Mouse (Mus musculus): ENCODE measurements around the gene Arhgap27. TPM values are rescaled to one million over a fixed set of nuclear protein-coding genes. Genes with fewer than 3 reads are reported as not detected.

Gene Arhgap27
- polyA plus RNA-seq, 1 experiment from 2014 or later: 40.2 TPM

GRCm38 (mm10) chr11:103288291-103288963 lies 75.1 kb downstream of the Arhgap27 start:
- no peak overlapping the region for H3K9ac ChIP-seq (ENCODE audit: low read depth, low read length)
- H3K27me3 ChIP-seq (replicated peaks; ENCODE audit: control insufficient read depth, insufficient read depth, low read length): no peaks in the 10 kb centered on the region
- H3K9me3 ChIP-seq (ENCODE audit: control insufficient read depth, low read length): no peaks in the 10 kb centered on the region
- no peak overlapping the region for H3K4me2 ChIP-seq (ENCODE audit: low read depth, low read length)
- 62% methylated on average over 16 of the region's 16 CpGs for WGBS
- H3K27ac ChIP-seq (ENCODE audit: low read length): no peak overlapping the region
- no peak for ATAC-seq
- H3K36me3 ChIP-seq (ENCODE audit: control insufficient read depth, insufficient read depth, low read length): no peaks in the 10 kb centered on the region
- H3K4me1 ChIP-seq (ENCODE audit: control insufficient read depth, insufficient read depth, low read length): peaks cover 12% of the 10 kb centered on the region; the same call in 1 of the 2 replicates
- H3K4me3 ChIP-seq (ENCODE audit: low read length): no peak overlapping the region

GRCm38 (mm10) chr11:103286910-103287309 lies 76.6 kb downstream of the Arhgap27 start:
- H3K4me2 ChIP-seq (ENCODE audit: low read depth, low read length): no peak overlapping the region

DNA sequence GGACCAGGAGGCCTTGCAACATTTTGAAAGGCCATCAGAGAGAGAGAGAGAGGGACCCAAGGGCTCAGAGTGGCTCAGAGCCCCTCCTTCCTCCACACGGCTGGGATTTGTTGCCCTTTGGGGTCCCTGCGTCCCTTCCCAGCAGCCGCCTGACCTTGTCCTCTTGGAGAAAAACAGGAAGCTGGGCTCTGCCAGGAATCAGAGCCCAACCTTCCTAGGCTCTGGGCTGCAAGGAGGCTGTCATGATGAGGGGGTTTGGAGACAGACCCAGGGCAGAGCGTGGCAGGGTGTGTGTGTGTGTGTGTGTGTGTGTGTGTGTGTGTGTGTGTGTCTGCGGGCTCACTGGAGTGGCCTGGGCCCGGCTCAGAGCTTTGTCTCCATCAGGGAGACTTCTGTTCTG lies 77.5 kb downstream of the Arhgap27 start:
- H3K4me3 ChIP-seq (ENCODE audit: low read length): no peak overlapping the region
- no peaks in the 10 kb centered on the region for H3K9me3 ChIP-seq (ENCODE audit: control insufficient read depth, low read length)
- no peaks in the 10 kb centered on the region for H3K27me3 ChIP-seq (replicated peaks; ENCODE audit: control insufficient read depth, insufficient read depth, low read length)
- H3K36me3 ChIP-seq (ENCODE audit: control insufficient read depth, insufficient read depth, low read length): no peaks in the 10 kb centered on the region
- peak overlapping the region; percentile 57 for H3K27ac ChIP-seq (ENCODE audit: low read length)
- H3K4me1 ChIP-seq (ENCODE audit: control insufficient read depth, insufficient read depth, low read length): peaks cover 3% of the 10 kb centered on the region; the same call in 1 of the 2 replicates
- H3K4me2 ChIP-seq (ENCODE audit: low read depth, low read length): no peak overlapping the region
- WGBS: 30% methylated on average over 6 of the region's 6 CpGs
- H3K9ac ChIP-seq (ENCODE audit: low read depth, low read length): no peak overlapping the region
- 0 out of 2 replicates have a peak, but pooled peaks have one; percentile 36 for ATAC-seq

More at GRCm38 (mm10) chr11:103286910-103287309, 76.6 kb downstream of the Arhgap27 start:
- H3K36me3 ChIP-seq (ENCODE audit: control insufficient read depth, insufficient read depth, low read length): no peaks in the 10 kb centered on the region
- H3K4me1 ChIP-seq (ENCODE audit: control insufficient read depth, insufficient read depth, low read length): peaks cover 4% of the 10 kb centered on the region; the same call in 1 of the 2 replicates
- no peak overlapping the region for H3K4me3 ChIP-seq (ENCODE audit: low read length)
- no peak overlapping the region for H3K27ac ChIP-seq (ENCODE audit: low read length)
- no peaks in the 10 kb centered on the region for H3K27me3 ChIP-seq (replicated peaks; ENCODE audit: control insufficient read depth, insufficient read depth, low read length)
- no peaks in the 10 kb centered on the region for H3K9me3 ChIP-seq (ENCODE audit: control insufficient read depth, low read length)
- 95% methylated on average over 5 of the region's 5 CpGs for WGBS
- no peak overlapping the region for H3K9ac ChIP-seq (ENCODE audit: low read depth, low read length)
- ATAC-seq: no peak

DNA sequence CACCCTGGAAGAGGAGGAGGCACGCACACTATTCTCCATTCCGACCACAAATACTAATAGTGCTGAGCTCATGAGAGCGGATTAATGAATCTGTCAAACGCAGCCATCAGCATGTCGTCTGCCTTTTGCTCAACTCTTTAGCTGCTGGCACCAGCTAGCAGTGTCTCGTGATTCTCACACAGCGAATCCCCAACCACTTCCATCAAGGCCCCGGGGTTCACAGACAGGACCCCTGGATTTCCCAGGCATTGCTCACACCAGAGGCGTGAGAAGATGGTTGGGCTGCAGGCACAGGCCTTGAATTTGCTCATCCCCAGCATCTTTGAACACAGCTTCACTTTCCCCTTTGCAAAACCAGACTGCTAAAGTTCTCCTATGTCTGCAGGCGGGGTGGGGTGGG lies 78.2 kb downstream of the Arhgap27 start:
- no peak overlapping the region for H3K27ac ChIP-seq (ENCODE audit: low read length)
- no peaks in the 10 kb centered on the region for H3K27me3 ChIP-seq (replicated peaks; ENCODE audit: control insufficient read depth, insufficient read depth, low read length)
- H3K4me2 ChIP-seq (ENCODE audit: low read depth, low read length): no peak overlapping the region
- H3K4me1 ChIP-seq (ENCODE audit: control insufficient read depth, insufficient read depth, low read length): peaks cover 3% of the 10 kb centered on the region; the same call in 1 of the 2 replicates
- H3K4me3 ChIP-seq (ENCODE audit: low read length): no peak overlapping the region
- H3K36me3 ChIP-seq (ENCODE audit: control insufficient read depth, insufficient read depth, low read length): no peaks in the 10 kb centered on the region
- H3K9ac ChIP-seq (ENCODE audit: low read depth, low read length): no peak overlapping the region
- H3K9me3 ChIP-seq (ENCODE audit: control insufficient read depth, low read length): no peaks in the 10 kb centered on the region
- WGBS: 82% methylated on average over 10 of the region's 10 CpGs
- no peak for ATAC-seq

DNA sequence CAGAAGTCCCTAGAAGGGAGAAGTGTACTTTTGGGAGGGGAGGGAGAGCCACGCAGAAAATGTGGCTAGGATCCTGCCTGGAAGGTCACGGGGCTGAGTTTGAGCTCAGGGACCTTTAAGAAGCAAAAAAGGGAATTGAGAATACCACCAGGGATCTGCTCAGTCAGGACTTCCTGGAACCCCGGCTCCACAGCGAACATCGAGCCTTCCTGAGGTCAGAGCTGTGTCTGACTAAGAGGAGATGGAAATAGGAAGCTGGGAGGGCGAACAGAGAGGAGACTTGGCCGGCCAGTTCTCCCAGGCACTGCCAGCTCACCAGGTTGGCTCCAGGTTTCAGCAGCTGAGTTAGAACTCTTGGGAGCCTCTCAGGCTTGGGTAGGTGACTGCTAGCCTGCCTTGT lies 81.7 kb downstream of the Arhgap27 start:
- Histone ChIP-seq H3K27me3 (replicated peaks; ENCODE audit: control insufficient read depth, insufficient read depth, low read length) (no peaks in the 10 kb centered on the region), H3K4me2 (ENCODE audit: low read depth, low read length) (no peak overlapping the region), H3K27ac (ENCODE audit: low read length) (no peak overlapping the region), H3K9ac (ENCODE audit: low read depth, low read length) (no peak overlapping the region), H3K4me1 (ENCODE audit: control insufficient read depth, insufficient read depth, low read length) (peaks cover 3% of the 10 kb centered on the region; the same call in 1 of the 2 replicates), H3K9me3 (ENCODE audit: control insufficient read depth, low read length) (no peaks in the 10 kb centered on the region), H3K4me3 (ENCODE audit: low read length) (no peak overlapping the region), H3K36me3 (ENCODE audit: control insufficient read depth, insufficient read depth, low read length) (no peaks in the 10 kb centered on the region)
- WGBS: 55% methylated on average over 7 of the region's 7 CpGs
- ATAC-seq: no peak

Other genes with a start within 250 kb of the Arhgap27 start
- 4.2 and 4.6 TPM in 2 replicates for gene Hexim1, start 247.5 kb downstream of the Arhgap27 start, polyA plus RNA-seq (2015; fragmentation: Nextera tagmentation; extraction: Ambion mirVana)
- 5.8 TPM in 2 replicates for gene Hexim2, start 231.3 kb downstream of the Arhgap27 start, polyA plus RNA-seq (2015; fragmentation: Nextera tagmentation; extraction: Ambion mirVana)
- 2.2 and 2.3 TPM in 2 replicates for gene Fmnl1, start 192.6 kb downstream of the Arhgap27 start, polyA plus RNA-seq (2015; fragmentation: Nextera tagmentation; extraction: Ambion mirVana)
- 0.57 and 0.83 TPM in 2 replicates for gene 1700023F06Rik, start 155.1 kb downstream of the Arhgap27 start, polyA plus RNA-seq (2015; fragmentation: Nextera tagmentation; extraction: Ambion mirVana)
- not detected in 2 replicates for gene Spata32, start 145.3 kb downstream of the Arhgap27 start, polyA plus RNA-seq (2015; fragmentation: Nextera tagmentation; extraction: Ambion mirVana)
- 3.1 TPM in 2 replicates for gene Map3k14, start 96.2 kb downstream of the Arhgap27 start, polyA plus RNA-seq (2015; fragmentation: Nextera tagmentation; extraction: Ambion mirVana)
- gene Plekhm1, start 49.0 kb upstream of the Arhgap27 start, polyA plus RNA-seq (2015; fragmentation: Nextera tagmentation; extraction: Ambion mirVana): 6.1 and 7.0 TPM in 2 replicates
- not detected in 2 replicates for gene Lrrc37a, start 140.9 kb upstream of the Arhgap27 start, polyA plus RNA-seq (2015; fragmentation: Nextera tagmentation; extraction: Ambion mirVana)